Mouse (Mus musculus) stomach, embryonic 15.5 days (tissue): ENCODE results near the gene Vps37b. TPM values are rescaled to one million over a fixed set of nuclear protein-coding genes. Genes with fewer than 3 reads are reported as not detected.

Experiments used
- ATAC-seq: fragments of 200-750 bp; cut with Nextera tagmentation; 2 replicates; pipeline ENCODE4 v1.8.0; 2017; ENCODE audit warnings: low read depth, moderate number of reproducible peaks, moderate TSS enrichment; ENCODE audit not compliant: insufficient read depth, low FRiP score
- H3K27ac ChIP-seq: fragments of 300-500 bp; sonication (generic); 2 replicates; pipeline ENCODE4 v1.5.1; 2015; ENCODE audit warnings: mild to moderate bottlenecking, inconsistent platforms
- H3K27me3 ChIP-seq: fragments of 300-500 bp; sonication (generic); replicated peaks from 2 replicates; pipeline ENCODE4 v1.6.1; 2015; ENCODE audit warnings: inconsistent platforms
- H3K36me3 ChIP-seq: fragments of 300-500 bp; sonication (generic); 2 replicates; pipeline ENCODE4 v1.6.1; 2015; ENCODE audit warnings: inconsistent platforms
- H3K4me1 ChIP-seq: fragments of 300-500 bp; sonication (generic); 2 replicates; pipeline ENCODE4 v1.6.1; 2015; ENCODE audit warnings: inconsistent platforms
- H3K4me2 ChIP-seq: fragments of 300-500 bp; sonication (generic); 2 replicates; pipeline ENCODE4 v1.6.1; 2015; ENCODE audit warnings: mild to moderate bottlenecking, inconsistent platforms
- H3K4me3 ChIP-seq: fragments of 300-500 bp; sonication (generic); replicated peaks from 2 replicates; pipeline ENCODE4 v1.5.1; 2015; ENCODE audit warnings: inconsistent platforms
- H3K9ac ChIP-seq: fragments of 300-500 bp; sonication (generic); 2 replicates; pipeline ENCODE4 v1.6.1; 2015; ENCODE audit warnings: inconsistent platforms
- H3K9me3 ChIP-seq: fragments of 300-500 bp; sonication (generic); 2 replicates; pipeline ENCODE4 v1.6.1; 2016; ENCODE audit warnings: inconsistent platforms
- WGBS: fragments of 180-500 bp; shearing (Covaris S2); methylation state at CpG from one replicate; pipeline ENCODE4 v1.1.7; 2015; 5-methylcytosine and 5-hydroxymethylcytosine counted together
- polyA plus RNA-seq: library from polyadenylated mRNA; unstranded; fragments of >200 nt; fragmentation: Nextera tagmentation; extraction: Ambion mirVana; gene quantifications from 2 replicates; pipeline ENCODE4 v1.2.1, GENCODE M21; 2015

Vps37b gene
- polyA plus RNA-seq, 1 experiment from 2014 or later, result 36.2 TPM

DNA sequence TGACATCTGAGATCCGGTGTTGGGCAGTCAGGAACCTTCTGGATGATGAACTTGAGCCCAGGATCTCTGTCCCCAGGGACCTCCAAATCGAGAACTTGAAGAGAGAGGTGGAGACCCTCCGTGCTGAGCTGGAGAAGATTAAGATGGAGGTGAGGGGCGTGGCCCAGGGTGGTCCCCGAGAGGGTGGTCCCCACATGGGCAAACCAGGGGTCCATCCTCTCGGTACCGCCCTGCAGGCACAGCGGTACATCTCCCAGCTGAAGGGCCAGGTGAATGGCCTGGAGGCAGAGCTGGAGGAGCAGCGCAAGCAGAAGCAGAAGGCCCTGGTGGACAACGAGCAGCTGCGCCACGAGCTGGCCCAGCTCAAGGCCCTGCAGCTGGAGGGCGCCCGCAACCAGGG is 35.4 kb downstream of the Vps37b start:
- Histone ChIP-seq H3K4me2 (no peak overlapping the region), H3K9me3 (no peaks in the 10 kb centered on the region), H3K4me1 (peaks cover 7% of the 10 kb centered on the region; the same call in 1 of the 2 replicates), H3K4me3 (no peak overlapping the region), H3K9ac (no peak overlapping the region), H3K36me3 (no peaks in the 10 kb centered on the region), H3K27me3 (no peaks in the 10 kb centered on the region), H3K27ac (no peak overlapping the region)
- ATAC-seq, result no peak
- 83% methylated on average over 14 of the region's 14 CpGs for WGBS

DNA sequence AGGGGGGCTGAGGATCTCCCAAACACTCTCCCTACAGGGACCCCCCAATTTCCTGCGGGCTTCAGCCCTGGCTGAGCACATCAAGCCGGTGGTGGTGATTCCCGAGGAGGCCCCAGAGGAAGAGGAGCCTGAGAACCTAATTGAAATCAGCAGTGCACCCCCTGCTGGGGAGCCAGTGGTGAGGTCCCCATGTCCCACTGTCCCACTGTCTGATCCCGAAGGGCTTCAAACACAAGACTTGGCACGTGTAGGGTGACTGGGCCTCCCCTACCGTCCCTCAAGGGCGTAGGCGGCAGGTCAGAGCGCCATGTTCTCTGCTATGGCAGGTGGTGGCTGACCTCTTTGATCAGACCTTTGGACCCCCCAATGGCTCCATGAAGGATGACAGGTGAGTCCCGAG is 35.9 kb downstream of the Vps37b start:
- H3K36me3 ChIP-seq, result no peaks in the 10 kb centered on the region

DNA sequence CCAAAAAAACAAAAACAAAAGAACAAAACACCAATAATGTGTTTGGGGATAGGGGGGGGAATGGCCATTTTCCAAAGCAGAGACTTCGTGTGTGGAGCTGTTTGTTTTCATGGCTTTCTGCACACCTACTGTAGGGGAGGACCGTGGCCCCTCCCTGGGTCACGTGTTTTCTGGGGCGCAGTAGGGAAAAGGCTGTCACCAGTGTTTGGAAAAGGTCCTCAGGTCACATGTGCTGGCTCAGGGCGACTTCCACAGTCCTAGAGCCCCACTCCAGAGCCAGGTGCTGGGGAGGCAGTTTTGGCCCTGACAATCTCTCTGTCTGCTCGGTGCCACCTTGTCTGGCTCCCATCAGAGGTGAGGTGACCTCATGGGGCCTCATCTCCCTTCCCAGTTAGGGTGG is 36.7 kb downstream of the Vps37b start:
- Histone ChIP-seq H3K36me3 (no peaks in the 10 kb centered on the region), H3K9me3 (no peaks in the 10 kb centered on the region), H3K4me3 (no peak overlapping the region), H3K9ac (no peak overlapping the region), H3K27ac (no peak overlapping the region), H3K4me2 (no peak overlapping the region), H3K4me1 (peaks cover 13% of the 10 kb centered on the region; the same call in 1 of the 2 replicates), H3K27me3 (no peaks in the 10 kb centered on the region)
- WGBS, result 63% methylated on average over 6 of the region's 6 CpGs
- ATAC-seq, result no peak

More for the DNA sequence above, 35.9 kb downstream of the Vps37b start:
- Histone ChIP-seq H3K4me2 (no peak overlapping the region), H3K27ac (no peak overlapping the region), H3K4me1 (peaks cover 12% of the 10 kb centered on the region; the same call in 1 of the 2 replicates), H3K4me3 (no peak overlapping the region), H3K9ac (no peak overlapping the region), H3K27me3 (no peaks in the 10 kb centered on the region), H3K9me3 (no peaks in the 10 kb centered on the region)
- no peak for ATAC-seq
- WGBS, result 72% methylated on average over 10 of the region's 10 CpGs

DNA sequence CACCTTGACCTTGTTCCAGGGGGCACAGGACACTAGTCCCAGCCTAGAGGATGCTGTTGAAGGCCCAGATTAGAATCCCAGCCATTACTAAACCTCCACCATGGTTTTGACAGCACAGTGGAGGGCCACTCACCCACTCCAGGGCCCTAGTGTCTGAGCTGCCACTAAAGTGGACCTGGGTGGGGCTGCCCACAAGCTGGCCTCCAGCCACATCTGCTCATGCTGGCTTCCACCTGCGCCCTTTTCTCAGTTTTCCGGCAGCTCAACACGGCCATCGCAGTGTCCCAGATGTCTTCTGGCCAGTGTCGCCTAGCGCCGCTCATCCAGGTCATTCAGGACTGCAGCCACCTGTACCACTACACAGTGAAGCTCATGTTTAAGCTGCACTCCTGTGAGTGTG is 37.6 kb downstream of the Vps37b start:
- H3K4me2 ChIP-seq, result no peak overlapping the region
- 90% methylated on average over 7 of the region's 7 CpGs for WGBS
- H3K36me3 ChIP-seq, result no peaks in the 10 kb centered on the region
- H3K4me1 ChIP-seq, result peaks cover 13% of the 10 kb centered on the region; the same call in 1 of the 2 replicates
- no peak overlapping the region for H3K27ac ChIP-seq
- no peak overlapping the region for H3K9ac ChIP-seq
- H3K9me3 ChIP-seq, result no peaks in the 10 kb centered on the region
- no peak for ATAC-seq
- H3K27me3 ChIP-seq, result no peaks in the 10 kb centered on the region
- H3K4me3 ChIP-seq, result no peak overlapping the region

DNA sequence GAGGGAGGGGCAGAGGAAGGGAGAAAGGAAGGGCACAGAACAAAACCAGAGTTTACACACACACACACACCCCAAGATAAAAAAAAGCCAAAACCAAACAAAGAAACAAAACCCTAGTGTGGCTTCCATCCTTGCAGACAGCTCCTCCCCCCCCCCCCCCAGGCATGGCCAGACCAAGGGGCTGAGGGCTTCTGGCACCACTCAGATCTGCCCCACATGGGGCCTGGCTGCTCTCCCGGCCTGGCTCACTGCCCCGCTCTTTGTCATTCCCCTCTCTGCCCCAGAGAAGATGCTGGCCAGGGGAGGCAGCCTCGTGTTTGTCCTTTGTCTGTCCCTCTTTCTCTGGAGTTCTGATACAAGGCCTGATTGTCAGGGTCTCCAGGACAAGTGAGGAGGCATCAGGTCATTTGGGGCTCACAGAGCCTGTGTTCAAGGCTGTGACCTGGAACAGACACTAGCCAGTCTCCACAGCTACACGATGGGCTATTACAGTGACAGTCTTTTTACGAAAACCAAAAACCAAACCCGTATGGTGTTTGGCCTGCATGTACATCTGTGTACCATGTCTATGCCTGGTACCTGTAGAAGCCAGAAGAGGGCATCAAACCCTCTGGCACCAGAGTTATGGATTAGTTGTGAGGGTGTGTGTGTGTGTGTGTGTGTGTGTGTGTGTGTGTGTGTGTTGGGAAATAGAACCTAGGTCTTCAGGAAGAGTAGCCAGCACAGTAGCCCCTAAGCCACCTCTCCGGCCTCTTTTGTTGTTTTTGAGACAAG is 38.6 kb downstream of the Vps37b start:
- 66% methylated on average over 7 of the region's 7 CpGs for WGBS
- no peak overlapping the region for H3K27ac ChIP-seq

DNA sequence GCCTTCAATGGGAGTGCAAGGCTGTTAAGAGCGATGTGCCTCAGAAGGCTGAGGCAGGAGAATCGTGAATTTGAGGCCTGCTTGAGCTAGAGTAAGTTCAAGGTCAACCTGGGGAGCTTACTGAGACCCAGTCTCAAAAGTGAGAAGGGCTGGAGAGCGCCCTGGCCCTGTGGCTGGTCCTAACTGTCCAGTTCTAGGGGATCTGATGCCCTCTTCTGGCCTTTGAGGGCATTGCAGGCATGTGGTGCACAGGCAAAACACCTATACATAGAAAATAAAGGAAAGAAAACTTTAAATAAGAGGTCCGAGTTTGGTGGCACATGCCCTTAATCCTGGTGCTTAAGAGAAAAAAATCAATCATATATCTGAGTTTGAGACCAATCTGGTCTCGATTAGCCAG is 39.3 kb downstream of the Vps37b start:
- WGBS, result 36% methylated on average over 5 of the region's 5 CpGs
- H3K27me3 ChIP-seq, result no peaks in the 10 kb centered on the region

More for the DNA sequence above, 38.6 kb downstream of the Vps37b start:
- H3K9ac ChIP-seq, result no peak overlapping the region
- no peak for ATAC-seq
- no peaks in the 10 kb centered on the region for H3K27me3 ChIP-seq
- no peaks in the 10 kb centered on the region for H3K9me3 ChIP-seq
- H3K4me3 ChIP-seq, result no peak overlapping the region
- no peaks in the 10 kb centered on the region for H3K36me3 ChIP-seq
- H3K4me1 ChIP-seq, result peaks cover 16% of the 10 kb centered on the region
- H3K4me2 ChIP-seq, result no peak overlapping the region

DNA sequence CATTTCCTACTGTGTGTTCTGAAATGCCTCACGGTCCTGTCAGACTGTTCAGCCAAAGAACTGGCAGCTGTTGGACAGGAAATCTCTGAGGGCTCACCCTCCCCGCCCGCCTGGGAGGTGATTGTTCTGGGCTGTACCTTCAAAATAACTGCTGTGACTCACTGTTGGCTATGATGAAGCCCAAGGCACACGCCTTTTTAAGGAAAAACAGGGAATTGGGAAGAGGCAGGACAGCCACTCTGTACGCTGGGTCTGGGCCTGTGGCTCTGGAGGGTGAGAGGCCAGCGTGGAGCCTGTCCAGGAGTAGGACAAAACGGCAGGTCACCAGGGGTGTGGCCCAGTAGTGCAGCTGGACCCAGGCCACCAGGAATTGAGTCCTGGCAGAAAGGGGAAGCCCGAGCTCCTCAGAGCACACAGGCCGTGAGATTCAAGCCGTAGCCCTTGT is 39.9 kb downstream of the Vps37b start:
- no peaks in the 10 kb centered on the region for H3K27me3 ChIP-seq
- no peak overlapping the region for H3K4me2 ChIP-seq
- H3K9ac ChIP-seq, result no peak overlapping the region
- H3K27ac ChIP-seq, result peak overlapping the region; percentile 61
- no peaks in the 10 kb centered on the region for H3K36me3 ChIP-seq
- H3K9me3 ChIP-seq, result no peaks in the 10 kb centered on the region
- ATAC-seq, result no peak
- H3K4me1 ChIP-seq, result peaks cover 21% of the 10 kb centered on the region
- 54% methylated on average over 10 of the region's 10 CpGs for WGBS
- no peak overlapping the region for H3K4me3 ChIP-seq

More for the DNA sequence above, 39.3 kb downstream of the Vps37b start:
- Histone ChIP-seq H3K27ac (peak overlapping the region; percentile 61; the same call in 1 of the 2 replicates), H3K36me3 (no peaks in the 10 kb centered on the region), H3K4me1 (peaks cover 16% of the 10 kb centered on the region), H3K4me2 (no peak overlapping the region), H3K9me3 (no peaks in the 10 kb centered on the region), H3K9ac (no peak overlapping the region), H3K4me3 (no peak overlapping the region)
- ATAC-seq, result peak; percentile 16; the same call in 1 of the 2 replicates

DNA sequence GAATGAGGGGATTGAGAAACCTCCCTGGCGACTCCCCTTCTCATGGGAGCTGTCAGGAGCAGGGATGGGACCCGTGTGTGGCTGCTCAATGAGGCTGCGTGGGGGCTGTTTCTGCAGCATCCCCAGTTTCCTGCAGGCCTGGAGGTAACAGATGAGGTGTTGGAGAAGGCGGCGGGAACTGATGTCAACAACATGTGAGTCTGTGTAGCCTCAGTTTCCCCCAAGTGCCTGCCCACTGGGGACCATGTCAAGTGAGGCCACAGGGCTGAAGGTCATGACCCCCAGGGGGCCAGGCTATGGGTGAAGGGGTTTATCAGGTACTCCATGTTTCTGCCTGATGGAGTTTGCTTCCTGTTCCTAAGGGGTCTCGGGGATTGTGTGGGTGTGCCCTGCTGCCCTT is 40.7 kb downstream of the Vps37b start:
- no peak overlapping the region for H3K4me2 ChIP-seq
- peak overlapping the region; percentile 61; the same call in 1 of the 2 replicates for H3K27ac ChIP-seq
- no peaks in the 10 kb centered on the region for H3K27me3 ChIP-seq
- 78% methylated on average over 6 of the region's 6 CpGs for WGBS
- no peaks in the 10 kb centered on the region for H3K9me3 ChIP-seq
- ATAC-seq, result no peak
- peaks cover 27% of the 10 kb centered on the region for H3K4me1 ChIP-seq
- no peak overlapping the region for H3K4me3 ChIP-seq
- no peak overlapping the region for H3K9ac ChIP-seq
- no peaks in the 10 kb centered on the region for H3K36me3 ChIP-seq

DNA sequence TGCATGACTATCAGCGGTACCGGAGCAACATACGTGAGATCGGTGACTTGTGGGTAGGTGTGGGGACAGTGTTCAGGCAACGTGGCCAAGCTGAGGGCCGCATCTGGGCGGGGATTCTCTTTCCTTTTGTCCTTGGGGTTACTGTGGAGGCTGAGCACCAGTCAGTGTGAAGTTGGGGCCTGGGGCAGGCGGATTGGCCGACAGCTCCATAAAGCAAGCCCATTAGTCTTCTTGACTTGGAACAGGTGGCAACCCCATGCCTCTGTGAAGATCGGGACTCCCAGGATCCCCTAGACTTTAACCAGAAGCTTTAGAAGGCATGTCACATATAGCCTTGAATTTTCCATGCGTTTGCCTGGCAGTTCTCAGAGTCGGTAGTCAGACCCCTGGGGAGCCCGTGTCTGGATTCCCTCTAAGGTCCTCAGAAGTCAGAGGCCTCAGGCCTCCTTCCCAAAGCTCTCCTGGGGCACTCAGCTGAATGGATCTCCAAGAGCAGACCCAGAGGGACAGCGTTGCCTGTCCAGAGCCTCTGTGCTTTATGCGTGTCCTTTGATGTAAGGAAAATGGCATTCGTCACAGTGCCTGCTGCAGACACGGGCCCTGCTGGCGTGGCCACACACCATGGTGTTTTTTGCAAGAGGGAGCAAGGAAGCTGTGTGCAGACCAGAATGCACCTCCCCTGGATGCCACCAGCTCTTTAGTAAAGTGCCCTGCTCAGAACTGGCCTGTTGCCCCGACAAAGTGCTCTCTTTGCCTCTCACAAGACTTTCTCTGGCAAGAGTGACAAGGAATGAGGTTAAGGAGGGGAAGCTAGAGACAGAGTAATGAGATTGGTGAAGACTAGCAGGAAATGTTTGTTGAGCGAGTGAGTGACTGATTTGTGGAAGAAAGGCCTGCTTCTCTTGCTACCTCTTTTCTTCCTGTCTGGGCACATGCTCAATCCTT is 41.9 kb downstream of the Vps37b start:
- H3K9ac ChIP-seq, result no peak overlapping the region
- no peaks in the 10 kb centered on the region for H3K27me3 ChIP-seq
- no peak for ATAC-seq
- H3K9me3 ChIP-seq, result no peaks in the 10 kb centered on the region
- WGBS, result 64% methylated on average over 20 of the region's 20 CpGs
- peaks cover 32% of the 10 kb centered on the region for H3K4me1 ChIP-seq
- no peak overlapping the region for H3K27ac ChIP-seq
- no peak overlapping the region for H3K4me3 ChIP-seq
- no peak overlapping the region for H3K4me2 ChIP-seq
- H3K36me3 ChIP-seq, result no peaks in the 10 kb centered on the region

DNA sequence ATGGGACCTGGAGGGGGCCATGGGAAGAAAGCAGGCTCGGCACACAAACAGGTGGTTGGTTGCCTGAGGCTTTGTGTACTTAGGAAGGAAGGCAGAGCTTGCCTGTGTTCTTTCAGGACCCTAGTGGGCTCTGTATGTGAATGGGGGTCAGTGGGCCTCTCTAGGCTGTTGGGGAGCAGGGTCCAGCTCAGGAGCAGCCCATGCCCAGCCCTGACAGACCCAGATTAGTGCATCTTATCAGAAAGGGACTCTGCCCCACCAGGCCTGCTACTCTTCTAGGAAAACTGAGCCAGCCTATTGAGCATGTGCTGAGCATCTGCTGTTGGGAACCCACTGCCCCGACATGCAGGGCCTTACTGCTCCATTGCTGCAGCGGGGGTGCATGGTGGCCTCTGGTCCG is 44.6 kb downstream of the Vps37b start:
- Histone ChIP-seq H3K27ac (peak overlapping the region; percentile 81), H3K9ac (no peak overlapping the region), H3K4me3 (no peak overlapping the region), H3K4me2 (no peak overlapping the region), H3K27me3 (no peaks in the 10 kb centered on the region), H3K4me1 (peaks cover 32% of the 10 kb centered on the region), H3K9me3 (no peaks in the 10 kb centered on the region), H3K36me3 (no peaks in the 10 kb centered on the region)
- WGBS, result 66% methylated on average over 4 of the region's 4 CpGs
- ATAC-seq, result no peak

DNA sequence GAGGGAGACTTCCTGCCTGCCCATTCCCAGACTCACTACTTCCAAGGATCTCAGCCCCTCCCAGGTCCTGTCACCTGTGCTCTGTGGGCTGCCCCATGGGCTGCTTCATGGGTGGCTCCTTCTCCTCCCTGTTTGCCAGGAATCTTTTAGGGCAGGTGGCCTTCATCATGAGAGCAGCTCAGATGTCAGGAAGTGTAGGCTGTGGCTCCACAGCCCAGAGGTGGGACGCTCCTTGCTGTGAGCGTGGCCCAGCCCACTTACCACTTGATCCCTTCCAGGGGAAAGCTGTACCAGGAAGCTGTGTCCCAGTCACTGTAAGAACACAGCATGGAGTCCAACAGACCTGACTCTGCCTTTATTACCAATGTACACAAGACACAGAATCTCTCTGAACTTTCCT is 45.1 kb downstream of the Vps37b start:
- H3K9me3 ChIP-seq, result no peaks in the 10 kb centered on the region
- H3K27ac ChIP-seq, result peak overlapping the region; percentile 81
- no peak overlapping the region for H3K4me3 ChIP-seq
- no peaks in the 10 kb centered on the region for H3K27me3 ChIP-seq
- no peak overlapping the region for H3K4me2 ChIP-seq
- H3K4me1 ChIP-seq, result peaks cover 27% of the 10 kb centered on the region
- ATAC-seq, result peak; percentile 55; the same call in 1 of the 2 replicates
- WGBS, result 30% methylated on average over 2 of the region's 2 CpGs
- H3K9ac ChIP-seq, result no peak overlapping the region
- no peaks in the 10 kb centered on the region for H3K36me3 ChIP-seq

DNA sequence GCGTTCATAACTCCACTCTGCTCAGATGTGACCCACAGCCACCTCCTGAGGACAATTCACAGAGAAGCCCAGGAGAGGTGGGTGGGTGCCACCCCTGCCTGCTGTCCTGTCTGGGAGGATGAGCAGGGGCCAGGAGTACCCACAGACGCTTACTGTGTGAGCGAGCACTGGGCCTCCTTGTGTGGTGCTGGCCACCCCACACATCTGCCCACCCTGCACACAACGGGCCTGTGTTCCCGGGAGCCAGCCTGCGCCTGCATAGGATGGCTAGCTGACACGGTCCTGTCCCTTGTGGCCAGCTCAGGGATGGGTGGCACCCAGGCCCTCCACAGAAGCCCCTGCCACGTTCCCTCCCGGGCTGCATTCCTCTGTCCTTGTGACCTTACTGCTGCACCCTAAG is 46.6 kb downstream of the Vps37b start:
- Histone ChIP-seq H3K27me3 (no peaks in the 10 kb centered on the region), H3K27ac (no peak overlapping the region), H3K9ac (no peak overlapping the region), H3K4me1 (peaks cover 19% of the 10 kb centered on the region), H3K9me3 (no peaks in the 10 kb centered on the region), H3K4me3 (no peak overlapping the region), H3K36me3 (no peaks in the 10 kb centered on the region), H3K4me2 (no peak overlapping the region)
- 74% methylated on average over 9 of the region's 9 CpGs for WGBS
- no peak for ATAC-seq
